Mouse (Mus musculus) lung, postnatal 10 days (tissue): ENCODE results near the gene Tex21.

Experiments used
- DNase-seq: peaks from one replicate; pipeline ENCODE4 v3.0.0; 2021

Tex21 gene

GRCm38 (mm10) chr12:76246646-76247045 lies at the start of gene Tex21:
Gene Tex21, minus strand, starts transcription at chr12:76246746.
- no peak for DNase-seq

DNA sequence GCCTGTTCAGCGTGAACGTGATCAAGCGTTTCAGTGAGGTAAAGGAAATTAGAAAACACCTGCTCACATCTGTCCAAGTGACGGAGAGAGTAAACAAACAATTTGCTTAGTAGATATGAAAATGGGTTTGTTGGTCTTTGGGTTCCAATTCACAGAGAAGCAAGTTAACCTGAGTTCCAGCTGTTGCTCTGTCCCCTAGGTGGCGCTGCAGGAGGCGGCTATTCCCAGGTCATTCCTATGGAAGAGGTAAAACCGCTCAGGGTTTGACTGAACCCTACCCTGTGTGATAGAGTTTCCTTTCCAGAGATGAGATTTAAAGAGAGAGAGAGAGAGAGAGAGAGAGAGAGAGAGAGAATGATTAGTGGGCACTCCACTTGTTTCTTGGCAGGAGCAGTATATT lies 46.6 kb upstream of the Tex21 start:
- peak; percentile 77 for DNase-seq

DNA sequence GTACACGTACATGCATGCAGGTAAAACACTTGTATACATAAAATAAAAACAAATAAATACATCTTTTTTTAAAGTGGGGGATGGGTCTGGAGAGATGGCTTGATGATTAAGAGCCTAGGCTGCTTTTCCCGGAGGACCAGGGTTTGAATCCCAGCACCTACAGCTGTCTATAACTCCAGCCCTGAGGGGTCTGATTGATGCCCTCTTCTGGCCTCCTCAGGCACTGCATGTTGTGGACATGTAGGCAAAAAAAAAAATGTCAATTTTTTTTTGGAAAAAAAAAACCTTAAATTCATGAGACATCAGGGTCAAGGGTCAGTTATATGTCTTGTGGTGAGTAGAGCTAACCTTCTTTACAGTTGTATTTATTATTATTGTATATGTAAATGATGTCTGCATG lies 43.7 kb upstream of the Tex21 start:
- no peak for DNase-seq

- DNase-seq: no peak
These were observed 42.9 kb upstream of the Tex21 start for GRCm38 (mm10) chr12:76289428-76289827.

DNA sequence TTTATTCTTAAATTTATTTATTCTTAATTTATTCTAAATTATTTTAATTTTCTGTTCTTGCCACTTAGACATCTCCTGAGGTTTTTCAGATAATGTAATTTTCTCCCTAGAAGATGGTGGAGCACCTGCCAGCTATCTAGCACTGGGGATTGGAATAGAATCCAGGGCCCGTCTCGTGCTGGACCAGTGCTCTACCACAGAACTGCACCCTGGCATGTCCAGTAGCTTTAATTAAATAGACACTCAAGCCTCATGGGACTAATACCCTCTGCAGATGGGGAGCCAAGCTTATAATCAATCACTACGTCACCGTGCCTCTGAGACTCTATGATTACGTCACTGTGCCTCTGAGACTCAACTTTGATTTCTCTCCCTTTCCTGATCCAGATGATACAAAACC lies 41.9 kb upstream of the Tex21 start:
- no peak for DNase-seq

- no peak for DNase-seq
These were observed 41.4 kb upstream of the Tex21 start for GRCm38 (mm10) chr12:76287986-76288385.

GRCm38 (mm10) chr12:76285418-76285817 lies 38.9 kb upstream of the Tex21 start:
- DNase-seq: no peak

DNA sequence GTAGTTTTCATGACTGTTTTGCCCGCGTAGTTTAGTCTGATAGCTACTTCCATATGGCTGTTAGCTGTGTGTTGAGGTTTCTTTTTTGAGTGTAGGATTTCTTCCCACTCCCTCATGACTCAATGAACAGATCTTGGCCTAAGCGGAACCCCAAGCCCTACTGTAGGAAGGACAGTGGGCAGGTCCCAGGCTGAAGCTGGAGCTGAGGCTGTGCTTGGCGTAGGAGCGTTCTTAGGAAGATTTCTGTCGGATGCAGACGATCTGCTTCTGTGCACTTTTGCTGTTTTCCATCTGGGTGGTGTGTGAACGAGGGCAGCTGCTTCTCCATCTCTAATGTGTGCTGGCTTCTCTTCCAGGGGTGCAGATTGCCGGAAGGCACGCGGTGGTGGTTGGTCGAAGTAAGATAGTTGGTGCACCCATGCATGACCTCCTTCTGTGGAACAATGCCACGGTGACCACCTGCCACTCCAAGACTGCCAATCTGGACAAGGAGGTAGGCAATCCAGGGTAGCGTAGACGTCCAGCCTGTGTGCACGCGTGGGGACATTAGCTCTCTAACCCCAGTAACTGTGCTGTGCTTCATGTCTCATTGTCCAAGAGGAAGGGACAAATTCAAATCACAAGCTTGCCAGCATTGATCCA lies 36.1 kb upstream of the Tex21 start:
- no peak for DNase-seq

- no peak for DNase-seq
These were observed 35.6 kb upstream of the Tex21 start for GRCm38 (mm10) chr12:76282132-76282531.

DNA sequence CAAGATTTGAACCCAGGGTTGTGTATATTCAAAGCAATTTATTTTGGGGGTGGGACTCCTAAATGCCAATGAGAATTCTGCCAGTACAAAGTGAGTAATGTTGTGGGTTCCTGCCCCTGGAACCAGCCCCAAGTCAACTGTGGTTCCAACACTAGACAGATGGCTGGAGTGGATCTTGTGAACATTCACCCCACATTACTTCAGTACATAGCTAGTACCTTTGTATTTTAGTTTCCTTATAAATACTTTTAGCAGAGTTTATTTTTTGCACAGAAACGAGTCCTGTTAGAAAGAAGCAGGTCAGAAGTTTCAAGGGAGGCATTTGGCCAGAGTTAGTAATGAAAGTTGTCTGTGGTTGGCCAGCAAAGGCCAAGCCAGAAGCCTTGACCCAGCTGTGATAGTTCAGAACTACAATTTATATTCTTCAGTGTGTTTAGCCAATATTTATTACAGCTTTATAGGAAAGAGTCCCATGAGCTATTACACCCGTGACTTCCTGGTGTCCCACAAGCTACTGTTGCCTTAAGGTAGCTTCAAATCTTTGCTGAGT lies 34.6 kb upstream of the Tex21 start:
- no peak for DNase-seq

GRCm38 (mm10) chr12:76280556-76280955 lies 34.0 kb upstream of the Tex21 start:
- no peak for DNase-seq

DNA sequence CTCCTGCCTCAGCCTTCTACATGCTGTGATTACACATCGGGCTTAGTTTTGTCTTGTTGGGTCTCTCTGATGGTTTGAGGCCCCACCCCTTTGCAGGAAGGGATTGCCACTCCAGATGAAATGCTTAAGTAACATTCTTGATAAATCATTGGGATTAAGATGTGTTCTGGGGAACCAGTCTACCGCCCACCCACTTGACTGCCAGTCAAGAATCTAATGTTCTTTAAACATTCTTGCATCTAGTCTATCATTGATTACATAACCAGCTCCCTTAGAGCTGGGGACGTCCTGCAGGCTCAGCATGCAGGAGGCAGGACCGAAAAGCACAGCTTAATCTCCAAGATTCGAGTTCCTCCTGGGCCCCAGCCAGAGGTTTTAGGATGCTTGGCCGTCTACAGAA lies 31.7 kb upstream of the Tex21 start:
- DNase-seq: no peak

GRCm38 (mm10) chr12:76272610-76273524 lies 26.3 kb upstream of the Tex21 start:
- DNase-seq: no peak

GRCm38 (mm10) chr12:76271516-76271915 lies 25.0 kb upstream of the Tex21 start:
- DNase-seq: no peak

GRCm38 (mm10) chr12:76269196-76269595 lies 22.6 kb upstream of the Tex21 start:
- no peak for DNase-seq

DNA sequence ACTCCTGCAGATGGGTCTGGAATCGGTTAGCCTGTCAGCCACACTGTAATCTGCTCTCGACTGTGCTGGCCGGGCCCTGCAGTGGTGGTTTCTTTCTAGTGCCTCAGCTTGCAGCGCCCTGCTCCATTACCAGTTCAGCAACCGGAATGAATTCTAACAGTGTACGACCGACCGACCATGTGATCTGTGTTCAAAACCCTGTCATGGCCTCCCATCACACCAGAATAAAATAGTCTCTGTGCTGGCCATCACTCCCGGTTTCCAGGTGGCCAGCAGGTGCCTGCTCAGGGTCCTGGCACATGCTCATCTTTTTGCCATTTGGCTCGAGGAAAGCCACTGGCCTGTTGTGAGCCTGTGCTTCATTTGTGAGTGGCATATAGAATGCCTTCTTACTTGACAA lies 22.1 kb upstream of the Tex21 start:
- DNase-seq: no peak

DNA sequence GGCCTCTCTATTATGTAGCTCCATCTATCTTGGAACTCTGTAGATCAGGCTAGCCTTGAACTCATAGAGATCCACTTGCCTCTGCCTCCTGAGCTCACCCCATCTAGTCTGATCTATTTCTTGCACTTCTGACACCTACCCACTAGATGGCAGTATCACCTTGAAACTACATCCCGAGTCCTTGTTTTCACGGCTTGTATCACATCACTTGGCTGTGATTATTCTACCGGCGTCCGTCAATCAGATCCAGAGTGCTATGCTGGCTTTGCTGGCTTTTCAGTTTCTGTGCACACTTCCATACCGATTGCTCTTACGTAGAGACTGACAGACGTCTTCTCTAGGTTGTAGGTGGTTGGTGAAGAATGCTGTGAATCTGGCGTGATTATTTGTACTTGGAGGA lies 20.3 kb upstream of the Tex21 start:
- peak; percentile 68 for DNase-seq

GRCm38 (mm10) chr12:76265001-76265400 lies 18.5 kb upstream of the Tex21 start:
- no peak for DNase-seq

GRCm38 (mm10) chr12:76264325-76264965 lies 17.9 kb upstream of the Tex21 start:
- DNase-seq: peak; percentile 45

DNA sequence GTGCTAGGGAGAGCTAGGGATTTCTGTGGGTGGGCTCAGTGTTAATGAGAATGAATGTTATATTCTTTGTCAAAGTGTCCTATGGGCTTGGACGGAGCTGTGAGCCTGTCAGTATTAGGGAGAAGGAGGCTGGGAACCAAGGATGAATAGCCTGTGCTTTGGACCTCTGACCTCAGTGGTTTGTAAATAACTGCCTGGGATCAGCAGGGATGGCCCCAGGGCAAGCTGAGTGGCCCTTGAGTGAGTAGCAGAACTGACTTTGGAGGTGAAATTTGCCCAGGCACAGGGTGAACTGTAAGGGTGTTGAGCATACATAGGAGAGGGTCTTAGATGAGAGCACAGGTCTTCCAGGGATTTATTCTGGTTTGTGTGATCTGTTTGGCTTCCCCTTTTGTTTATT lies 17.3 kb upstream of the Tex21 start:
- DNase-seq: no peak

- DNase-seq: no peak
These were observed 16.4 kb upstream of the Tex21 start for GRCm38 (mm10) chr12:76262918-76263317.

GRCm38 (mm10) chr12:76261556-76261955 lies 15.0 kb upstream of the Tex21 start:
- no peak for DNase-seq

DNA sequence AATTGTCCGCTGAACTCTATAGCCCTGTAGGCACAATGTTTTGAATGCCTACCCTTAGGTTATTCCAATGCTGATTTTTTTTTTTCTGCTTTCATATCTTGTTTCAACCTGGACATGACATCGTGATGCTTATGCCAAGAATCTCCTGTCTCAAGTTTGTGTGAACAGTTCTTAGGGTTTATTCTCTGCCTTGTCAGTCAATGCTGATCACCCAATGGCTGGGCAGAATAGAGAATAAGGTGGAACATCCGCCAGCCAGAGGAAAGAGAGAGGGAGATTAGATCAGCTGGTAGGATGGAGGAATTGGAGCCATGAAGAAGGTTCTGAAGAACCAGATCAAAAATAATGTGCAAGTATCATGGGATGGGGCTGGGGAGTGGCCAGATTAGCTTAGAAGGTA lies 14.1 kb upstream of the Tex21 start:
- no peak for DNase-seq
